Mouse (Mus musculus): Measurements from ENCODE around the gene Spa17.

Spa17 gene

DNA sequence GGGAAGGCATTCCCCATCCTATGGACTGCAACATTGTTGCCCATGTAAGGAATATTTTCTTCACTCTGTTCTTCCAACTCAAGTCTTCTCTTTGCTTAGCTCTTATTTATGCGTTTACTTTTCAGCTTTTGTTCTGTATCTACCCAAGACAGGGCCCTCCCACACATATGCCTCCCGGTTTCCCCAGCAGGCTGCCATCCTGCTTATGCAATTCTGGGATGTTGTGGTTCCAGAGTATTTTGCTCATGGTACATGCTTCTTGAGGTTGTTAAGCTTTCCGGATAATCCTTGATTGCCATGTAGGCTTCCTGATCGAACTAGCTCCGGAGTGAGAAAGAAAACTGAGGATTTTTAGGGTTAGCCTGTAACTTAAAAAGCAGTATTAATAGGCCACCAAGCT lies 1.7 kb upstream of the Spa17 start:
- DNase-seq: peak; percentile 15

DNA sequence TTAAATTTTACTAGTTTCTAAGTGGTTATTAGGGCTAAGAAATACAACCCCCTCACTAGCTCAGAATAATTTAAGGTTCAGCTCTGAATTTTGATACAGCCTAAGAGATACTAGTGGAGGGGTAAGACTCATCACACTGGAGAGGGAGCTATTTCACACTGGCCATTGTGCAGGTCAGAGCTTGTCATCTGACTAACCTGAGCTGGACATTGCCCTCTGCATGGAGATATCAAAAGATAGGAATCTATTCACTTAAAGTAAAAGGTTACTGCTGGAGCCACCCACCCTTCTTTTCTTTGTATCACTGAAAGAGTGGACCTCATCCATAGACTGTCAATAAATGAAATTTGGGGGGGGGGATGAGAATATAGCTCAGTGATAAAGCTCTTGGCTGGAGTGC lies 794 bp upstream of the Spa17 start:
- no peak for DNase-seq

DNA sequence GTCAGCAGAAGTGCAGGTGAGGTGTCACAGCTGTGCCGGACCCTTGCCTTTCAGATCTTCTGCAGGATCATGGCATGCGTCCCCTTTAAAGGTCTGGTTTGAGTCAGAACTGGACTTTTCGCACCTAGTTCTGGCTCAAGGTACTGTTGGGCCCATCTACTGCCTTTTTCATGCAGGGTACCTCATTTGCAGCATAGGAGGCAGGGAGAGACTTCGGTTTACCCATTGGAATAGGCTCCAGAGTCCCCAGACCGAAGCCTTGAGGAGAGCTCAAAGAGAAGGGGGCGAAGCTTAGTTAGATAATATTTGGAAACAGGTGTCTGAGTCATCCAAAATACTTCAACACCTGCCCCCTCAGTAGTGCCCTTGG lies 374 bp upstream of the Spa17 start:
- DNase-seq: no peak

DNA sequence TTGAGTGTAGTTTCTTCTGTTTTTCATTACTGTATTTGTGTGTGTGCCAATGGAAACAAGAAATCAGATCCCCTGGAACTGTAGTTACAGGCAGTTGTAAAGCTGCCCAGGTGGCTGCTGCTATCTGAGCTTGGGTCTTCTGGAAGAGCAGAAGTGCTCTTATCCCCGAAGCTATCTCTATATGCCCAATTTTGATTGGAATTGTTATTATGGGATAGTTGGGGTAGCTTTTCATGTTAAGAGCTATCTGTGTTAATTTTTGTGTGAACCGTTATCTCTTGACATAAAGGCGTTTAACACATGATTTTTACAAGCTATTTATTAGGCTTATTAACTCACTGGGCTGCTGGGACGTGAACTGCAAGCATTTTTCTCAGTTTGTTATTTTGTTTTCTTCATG lies 4.0 kb downstream of the Spa17 start:
- no peak for DNase-seq

DNA sequence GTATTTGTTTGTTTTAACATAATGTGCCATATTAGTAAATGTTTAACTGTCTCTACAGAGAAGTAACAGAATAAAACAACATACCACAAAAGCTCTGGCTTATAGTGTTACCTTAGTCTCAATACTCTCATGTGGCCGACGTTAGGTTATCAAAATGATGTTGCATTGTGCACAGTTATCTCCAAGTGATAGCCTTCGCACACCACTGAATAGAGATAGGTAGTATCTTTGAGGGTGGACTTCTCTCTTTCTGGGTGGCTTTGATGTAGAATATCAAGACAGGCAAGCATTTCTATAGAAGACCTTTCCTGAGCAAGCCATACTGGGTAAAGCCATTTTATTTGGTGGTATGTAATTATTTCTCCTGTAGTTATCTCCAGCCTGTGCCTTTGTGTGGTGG lies 8.4 kb downstream of the Spa17 start:
- no peak for DNase-seq

DNA sequence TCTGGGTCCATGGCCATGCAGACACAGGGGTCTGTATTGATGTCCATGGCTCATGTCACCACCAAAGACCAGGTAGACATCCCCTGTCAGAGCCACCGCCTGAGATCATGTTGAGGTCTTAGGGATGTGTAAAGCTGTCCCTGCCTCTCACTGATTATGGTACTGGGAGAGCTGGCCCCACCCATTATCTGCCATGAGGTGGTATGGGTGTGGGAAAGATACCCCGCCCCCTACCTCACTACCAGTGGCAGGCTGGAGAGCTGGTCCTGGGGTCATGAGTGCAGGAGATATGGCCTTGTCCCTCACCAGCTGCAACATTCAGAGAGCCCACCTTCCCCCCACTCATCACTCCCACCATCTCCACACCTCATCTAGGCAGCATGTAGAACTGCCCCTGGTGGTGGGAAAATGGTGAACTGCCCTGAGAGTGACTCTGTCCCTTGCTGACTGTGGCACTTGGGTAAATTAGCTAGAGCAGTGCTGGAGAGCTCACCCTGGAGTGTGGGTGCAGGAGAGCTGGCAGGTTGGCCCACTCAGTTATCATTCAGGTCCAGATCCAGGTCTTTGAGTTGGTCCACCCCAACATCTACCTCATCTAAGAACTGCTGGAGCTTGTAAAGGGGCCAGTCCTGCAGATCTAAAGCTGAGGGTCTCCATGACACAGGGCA lies 12.8 kb downstream of the Spa17 start:
- DNase-seq: no peak

DNA sequence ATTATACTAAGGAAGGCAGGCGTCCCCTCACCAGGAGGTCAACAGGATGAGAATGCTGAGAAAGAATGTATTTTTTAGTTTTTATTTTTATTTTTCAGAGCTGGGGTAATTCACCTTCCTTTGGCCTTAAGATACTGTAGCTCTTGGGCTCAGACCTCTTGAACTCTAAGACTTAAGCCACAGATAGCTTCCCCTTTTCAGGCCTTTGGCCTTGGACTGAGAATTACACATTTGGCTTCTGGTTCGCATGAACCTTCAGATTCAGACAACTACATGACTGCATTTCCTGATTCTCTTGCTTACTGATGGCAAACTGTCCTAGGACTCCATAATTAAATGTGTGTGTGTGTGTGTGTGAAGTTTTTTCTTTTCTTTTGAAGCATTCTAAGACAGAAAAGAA lies 14.9 kb downstream of the Spa17 start:
- DNase-seq: no peak

DNA sequence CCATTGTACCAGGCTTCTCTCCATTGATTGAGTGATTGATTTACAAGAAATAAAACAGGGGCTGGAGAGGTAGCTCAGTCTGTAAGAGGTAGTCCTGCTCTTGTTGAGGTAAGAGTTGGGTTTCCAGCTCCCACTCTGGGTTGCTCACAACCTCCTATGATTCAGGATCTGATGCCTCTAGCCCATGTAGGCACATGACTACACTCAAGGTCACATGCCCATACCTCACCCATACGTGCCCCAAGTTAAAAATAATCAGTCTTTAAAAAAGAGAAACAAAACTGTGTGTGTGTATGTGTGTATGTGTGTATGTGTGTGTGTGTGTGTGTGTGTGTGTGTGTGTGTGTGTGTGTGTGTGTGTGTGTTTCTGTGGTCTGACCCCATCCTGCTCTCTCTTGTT lies 18.0 kb downstream of the Spa17 start:
- no peak for DNase-seq

DNA sequence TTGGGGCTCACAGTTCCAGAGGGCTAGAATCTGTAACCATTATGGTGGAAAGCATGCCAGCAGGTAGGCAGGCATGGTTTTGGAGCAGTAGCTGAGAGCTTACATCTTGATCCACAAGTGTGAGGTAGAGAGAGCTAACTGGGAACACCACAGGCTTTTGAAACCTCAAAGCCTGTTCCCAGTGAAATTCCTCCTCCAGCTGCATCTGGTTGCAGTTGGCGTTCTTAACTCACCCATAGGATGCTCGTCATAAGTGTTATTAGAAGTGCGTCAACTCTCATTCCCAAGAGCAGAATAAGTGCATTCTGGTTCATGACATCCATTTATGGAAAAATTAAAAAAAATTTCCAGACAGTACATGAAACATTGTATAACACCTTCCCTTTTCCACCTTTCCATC lies 19.8 kb downstream of the Spa17 start:
- DNase-seq: no peak

DNA sequence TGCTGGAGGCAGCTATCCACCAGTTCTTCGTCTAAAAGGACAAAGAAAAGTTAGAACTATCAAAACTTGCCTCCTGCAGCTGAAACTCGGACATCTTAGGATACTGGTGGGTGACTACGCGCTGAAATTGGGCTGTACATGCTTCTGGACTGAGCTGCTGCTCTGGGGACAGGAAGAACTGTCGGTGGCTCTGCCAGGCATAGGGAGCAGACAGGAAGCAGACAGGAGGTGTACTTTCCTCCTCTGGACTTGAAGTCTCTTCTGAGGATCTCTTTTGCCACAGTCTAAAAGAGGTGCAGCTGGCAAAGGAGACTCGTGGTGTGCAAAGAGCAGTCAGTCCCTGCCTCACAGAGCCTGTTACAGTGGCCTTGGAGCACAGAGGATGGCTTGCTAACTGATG lies 20.9 kb downstream of the Spa17 start:
- DNase-seq: no peak

DNA sequence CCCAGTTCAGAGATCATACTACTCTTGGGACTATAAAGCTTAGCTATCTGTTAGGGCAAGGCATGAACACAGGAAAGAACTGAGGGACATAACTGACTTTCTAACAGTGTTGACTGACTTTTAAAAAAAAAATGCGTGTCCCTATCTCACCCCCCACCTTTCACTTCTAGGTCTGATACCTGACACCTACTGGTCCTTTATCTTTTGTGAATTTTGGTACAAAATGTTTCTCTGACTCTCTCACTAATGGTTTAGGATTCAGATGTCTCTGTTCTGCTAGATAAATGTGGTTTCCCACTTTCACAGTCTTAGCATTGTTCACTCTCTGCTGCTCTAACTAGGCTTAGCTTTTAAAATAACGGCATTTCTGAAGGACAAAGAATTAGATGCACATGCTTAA lies 21.5 kb downstream of the Spa17 start:
- DNase-seq: no peak

DNA sequence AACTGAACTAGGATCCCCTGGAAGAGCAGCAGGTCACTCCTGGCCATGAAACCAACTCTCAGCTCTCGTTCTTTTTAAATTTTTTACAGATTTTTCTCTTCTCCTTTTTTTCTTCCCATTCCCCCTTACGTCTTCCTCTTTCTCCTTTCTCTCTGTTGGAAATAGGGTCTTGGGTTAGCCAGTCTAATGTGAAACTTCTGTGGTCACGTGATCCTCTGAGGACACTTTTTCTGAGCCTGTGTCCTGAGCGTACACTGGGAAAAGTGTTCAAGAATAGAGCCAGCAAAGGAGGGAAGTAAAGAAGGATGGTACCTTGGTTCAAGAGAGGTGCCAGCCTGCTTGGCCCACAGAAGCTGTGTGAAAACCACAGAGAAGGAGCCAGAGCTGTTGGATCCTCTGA lies 23.1 kb downstream of the Spa17 start:
- no peak for DNase-seq

DNA sequence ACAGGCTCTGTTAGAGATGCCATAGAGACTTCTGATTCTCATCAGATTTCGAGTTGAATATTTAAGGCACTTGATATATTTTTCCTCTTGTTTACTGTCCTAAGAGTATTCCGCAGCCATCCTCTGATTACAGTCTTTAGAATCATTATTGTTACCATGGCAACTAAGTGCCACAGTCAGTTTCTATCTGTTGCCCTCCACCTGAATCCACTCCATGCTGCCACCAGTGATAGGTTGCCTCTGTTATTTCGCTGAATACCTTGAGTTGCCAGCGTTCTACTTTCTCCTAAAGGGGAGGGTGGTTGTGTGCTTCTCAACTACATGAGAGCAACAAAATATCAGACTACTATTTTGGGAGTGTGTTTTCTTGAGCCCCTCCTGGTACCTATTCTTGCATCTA lies 26.8 kb downstream of the Spa17 start:
- DNase-seq: no peak

DNA sequence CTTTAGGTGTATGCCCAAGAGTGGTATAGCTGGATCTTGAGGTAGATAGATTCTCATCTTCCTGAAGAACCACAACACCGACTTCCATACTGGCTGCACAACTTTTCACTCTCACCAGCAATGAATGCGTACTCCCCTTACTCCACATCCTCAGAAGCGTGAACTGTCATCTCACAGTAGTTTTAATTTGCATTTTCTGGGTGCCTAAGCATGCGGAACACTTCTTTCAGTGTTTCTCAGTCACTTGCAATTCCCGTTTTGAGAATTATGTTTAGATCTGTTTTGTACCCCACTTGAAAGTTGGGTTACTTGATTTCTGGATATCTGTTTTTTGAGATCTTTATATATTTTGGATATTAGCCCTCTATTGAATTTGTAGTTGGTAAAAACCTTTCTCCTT lies 29.9 kb downstream of the Spa17 start:
- DNase-seq: no peak

DNA sequence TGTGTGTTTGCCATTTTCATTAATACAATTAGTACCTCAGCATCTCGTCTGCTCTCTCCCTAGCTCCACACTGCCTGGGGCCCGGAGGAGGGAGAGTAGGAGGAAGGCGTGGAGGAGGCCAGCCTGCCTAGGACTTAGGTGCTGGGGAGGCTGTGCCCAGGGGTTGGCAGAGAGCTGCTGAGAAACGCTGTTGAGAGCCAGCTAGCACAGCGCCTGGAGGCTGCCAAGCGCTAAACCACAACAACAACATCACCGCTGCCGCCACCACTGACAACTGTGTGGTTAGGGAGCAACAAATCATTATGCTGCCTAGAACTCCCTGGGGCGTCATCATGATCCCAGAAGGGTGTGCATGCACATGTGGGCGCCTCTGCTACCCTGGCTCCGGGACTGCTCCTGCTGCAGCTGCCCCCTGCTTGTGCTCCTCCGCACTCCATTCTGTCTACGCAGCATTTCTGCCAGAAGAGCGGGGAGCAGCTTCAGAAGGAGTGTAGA lies 37.0 kb downstream of the Spa17 start:
- no peak for DNase-seq

DNA sequence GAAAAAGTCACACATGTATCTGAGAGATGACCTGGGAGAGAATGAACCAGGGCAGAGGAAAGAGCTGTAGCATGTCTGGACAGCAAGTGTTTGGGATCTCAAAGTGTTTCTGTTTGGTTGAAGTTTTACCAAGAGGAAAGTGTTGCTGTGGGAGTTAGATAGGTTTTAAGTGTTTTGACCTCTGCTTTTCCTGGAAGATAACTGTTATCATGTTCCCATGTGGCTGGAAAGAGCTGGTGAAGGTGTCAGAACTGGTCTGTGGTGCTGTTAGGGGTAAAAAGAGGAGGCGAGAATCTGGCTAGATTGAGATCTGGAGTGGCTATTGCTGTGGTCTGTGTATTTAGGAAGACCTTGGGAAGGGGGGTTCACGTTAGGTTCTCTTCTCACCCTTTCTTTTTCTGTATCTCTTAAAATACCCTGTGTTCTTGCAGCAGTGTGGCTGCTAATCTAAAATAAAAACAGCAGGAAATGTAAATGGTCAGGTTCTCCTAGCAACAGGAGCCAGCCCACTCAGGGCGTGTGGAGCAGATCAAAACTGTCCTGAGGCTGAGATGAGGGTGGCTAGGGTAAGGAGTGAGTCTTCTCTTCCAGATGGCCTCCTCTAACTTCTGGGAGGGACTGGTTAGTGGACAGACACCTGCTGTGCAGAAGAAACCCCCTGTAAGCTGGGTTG lies 41.2 kb downstream of the Spa17 start:
- DNase-seq: no peak

DNA sequence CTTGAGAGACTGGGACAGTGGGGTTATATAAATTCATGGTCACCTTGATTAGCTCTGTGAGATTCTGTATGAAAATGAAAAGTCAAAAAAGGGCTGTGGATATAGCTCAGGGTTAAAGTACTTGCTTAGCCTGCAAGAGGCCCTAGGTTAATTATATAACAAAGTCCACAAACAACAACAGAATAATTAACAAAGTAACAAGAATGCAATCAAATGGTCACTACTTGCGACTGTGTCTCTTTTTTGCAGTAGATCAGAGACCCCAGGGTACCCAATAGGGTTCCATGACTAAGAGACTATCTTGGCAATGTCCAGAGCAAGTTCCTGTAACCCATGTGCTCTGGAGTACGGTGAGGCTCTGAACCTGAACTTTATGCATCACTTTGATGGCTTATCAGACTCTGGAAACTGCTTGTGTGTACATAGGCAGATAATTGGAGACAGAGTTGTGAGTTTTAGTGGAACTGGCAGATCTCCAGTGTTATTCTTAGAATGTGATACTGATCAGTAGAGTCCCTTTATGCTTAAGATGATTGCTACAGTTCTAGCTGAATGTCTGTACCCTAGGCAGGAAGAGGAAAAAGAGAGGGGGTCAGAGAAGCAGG lies 44.2 kb downstream of the Spa17 start:
- no peak for DNase-seq

DNA sequence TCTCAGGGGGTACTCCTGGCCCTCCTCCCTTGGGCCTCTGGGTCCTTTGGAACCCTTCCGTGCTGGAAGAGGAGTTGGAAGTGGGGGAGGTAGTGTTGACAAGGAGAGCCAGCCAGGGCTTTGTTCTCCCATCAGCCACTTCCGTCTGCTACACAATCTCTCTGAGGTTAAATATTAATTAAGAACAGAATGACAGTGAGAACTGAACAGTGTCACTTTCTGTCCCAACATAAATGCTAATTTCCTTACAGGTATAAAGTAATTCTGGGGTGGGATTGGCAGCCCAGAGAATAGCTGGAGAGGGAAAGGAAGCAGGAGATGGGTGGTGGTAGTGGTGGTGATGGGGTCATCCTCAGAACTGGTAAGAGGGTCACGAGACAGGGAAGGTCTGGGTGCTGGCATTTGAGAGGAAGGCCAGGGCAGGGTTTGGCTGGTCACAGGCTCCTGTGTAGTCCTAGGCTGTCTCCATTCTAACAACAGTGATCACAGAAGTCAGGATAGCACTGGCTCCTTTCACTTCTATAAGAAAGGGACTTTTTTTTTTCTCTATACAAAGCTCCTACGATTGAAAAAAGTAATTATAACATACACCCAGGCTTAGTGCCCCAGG lies 44.8 kb downstream of the Spa17 start:
- no peak for DNase-seq

DNA sequence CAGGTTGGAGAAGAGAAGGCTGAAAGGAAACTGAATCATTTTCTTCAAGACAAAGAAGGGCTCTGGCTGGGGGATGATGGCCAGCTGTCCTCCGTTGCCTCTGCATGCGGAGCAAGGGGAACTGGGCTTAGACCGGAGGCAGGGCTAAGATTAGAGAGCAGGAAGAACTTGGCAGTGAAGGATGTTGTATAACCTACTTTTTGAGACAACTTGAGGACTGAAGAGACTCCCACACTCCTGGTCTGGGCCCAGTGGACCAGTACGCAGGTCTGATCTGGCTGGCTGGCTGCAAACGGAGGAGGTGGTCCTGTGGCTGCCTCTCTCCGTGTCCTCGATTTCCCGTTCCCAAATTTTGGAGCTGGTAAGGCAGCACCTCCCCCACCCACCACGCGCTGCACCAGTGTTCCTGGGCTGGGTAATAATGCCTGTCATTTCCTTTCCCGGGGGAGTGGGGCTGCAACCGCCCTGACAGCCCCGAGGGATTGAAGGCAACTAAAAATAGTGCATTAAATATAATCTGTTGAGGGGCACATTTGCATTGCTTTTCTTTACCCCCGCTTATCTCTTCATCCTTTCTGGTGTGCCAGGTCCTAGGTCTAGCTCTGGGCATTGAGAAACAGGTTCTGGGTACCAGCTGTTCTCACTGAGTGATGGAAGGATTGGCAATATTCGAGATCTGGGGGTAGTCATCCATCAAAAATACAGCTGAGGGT lies 45.5 kb downstream of the Spa17 start:
- DNase-seq: no peak

DNA sequence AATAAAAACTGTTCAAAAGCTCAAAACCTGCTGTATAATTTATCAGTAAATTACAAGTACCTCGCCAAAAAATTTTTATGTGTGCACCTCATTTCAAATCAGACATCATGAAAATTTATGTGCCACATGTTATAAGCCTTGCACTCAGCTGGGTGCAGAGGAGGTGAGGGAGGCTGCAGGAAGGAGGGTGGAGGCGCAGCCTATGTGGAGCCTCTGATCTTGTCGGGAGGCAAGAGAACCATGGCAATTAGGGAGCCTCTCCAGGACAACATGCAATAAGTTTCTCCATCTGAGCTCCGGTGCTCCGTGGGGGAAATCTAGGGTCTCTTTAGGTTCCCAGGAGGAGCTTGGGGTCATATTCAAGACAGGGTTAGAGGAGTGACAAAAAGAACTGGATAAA lies 46.1 kb downstream of the Spa17 start:
- DNase-seq: no peak

DNA sequence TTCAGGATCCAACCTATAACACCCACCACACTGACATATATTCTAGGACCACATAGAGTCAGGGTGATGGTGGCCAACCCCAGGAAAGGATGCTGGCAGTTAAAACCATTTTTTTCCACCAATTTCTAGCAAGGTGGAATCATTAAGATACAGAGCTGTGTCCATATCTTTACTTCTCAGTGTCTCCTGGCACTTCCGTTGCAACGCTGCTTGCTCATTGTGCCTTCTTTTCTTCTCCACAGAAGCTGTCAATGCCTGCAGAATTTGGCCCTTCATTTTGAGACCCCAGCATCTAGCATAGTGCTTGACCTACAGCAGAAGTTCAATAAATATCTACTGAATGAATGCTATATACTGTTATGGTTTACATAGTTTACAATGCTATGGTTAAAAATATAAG lies 46.5 kb downstream of the Spa17 start:
- DNase-seq: no peak

DNA sequence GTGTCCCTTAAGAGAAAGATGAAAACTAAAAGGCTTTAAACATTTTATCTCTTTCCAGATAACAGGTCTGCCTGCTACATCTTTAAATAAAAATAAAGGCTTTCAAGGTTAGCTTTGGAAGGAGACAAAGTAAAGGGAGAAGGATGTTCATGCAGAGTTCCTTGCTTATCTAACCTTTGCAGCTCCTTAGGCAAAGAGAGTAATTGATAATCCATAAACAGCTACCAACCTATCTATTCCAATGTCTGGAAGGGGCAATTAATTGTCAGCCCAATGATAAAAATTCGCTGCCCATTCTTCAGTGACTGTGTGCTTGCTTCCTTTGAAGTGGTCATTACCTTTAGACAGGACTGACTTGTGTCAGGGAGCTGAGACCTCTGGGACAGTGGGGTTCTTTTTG lies 49.7 kb downstream of the Spa17 start:
- DNase-seq: no peak

DNA sequence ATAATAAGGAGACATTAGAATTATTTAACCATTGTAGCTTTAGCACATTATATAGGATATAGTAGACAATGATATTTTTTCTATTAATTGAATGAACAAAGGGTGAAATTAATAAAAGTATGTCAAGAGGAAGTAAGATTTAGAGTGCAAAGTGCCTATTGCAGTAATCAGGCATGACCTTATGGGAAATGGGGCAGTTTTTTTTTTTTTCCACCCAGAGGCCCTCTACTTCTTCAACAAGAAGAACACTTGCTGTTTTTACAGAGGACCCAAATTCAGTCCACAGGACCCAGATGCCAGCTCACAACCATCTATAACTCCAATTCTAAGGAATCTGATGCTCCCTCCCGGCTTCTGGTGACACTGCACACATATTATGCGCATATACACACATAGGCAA lies 52.9 kb downstream of the Spa17 start:
- no peak for DNase-seq

DNA sequence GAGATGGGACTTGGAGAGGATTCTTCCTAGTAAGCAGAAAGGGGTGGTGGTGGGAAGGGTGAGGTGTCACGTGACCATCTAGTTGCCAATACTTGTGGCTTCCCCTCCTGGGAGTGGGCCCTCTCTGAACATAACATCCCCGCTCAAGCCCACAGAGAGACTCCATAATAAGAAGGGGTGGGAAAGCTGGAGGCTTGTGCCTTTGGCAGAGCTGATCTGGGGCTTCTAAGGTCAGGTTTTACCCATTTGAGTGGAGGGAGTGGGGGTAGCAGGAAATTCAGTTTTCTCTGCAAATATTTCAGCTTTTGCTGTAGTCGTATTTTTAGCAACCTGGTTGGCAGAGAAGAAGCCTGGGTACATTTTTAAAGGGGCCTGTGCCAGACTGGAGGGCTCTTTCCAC lies 57.2 kb downstream of the Spa17 start:
- DNase-seq: no peak

Data from cerebellum, adult 9-10 months (tissue).